Mouse (Mus musculus) frontal cortex, postnatal 25 days (tissue): ENCODE data around the gene Mtrex.

ENCODE experiments used
- DNase-seq, 2 experiments: peaks; one replicate each; pipeline ENCODE4 v3.0.0; 2022; ENCODE audit warnings: low spot score in 2 of 2

The Mtrex gene

DNA sequence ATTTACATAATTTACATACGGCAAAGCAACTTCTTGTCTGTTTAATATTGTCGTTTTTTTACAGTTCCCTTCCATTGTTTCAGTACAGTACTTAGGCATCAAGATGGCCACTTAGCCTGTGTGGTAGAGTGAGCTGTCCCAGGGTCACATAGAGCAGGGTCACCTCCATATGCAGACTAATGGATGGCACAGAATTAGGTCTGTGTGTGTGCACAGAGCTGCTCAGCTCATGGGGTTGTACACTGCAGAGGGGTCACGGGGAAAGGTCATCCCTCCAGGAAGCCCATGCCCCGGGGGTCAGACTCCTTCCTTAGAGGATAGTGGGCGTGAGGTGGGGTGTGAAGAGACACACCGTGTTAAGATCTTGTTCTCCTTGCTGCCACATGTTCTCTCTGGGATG, 101.7 kb downstream of the Mtrex start:
- no peak for DNase-seq

DNA sequence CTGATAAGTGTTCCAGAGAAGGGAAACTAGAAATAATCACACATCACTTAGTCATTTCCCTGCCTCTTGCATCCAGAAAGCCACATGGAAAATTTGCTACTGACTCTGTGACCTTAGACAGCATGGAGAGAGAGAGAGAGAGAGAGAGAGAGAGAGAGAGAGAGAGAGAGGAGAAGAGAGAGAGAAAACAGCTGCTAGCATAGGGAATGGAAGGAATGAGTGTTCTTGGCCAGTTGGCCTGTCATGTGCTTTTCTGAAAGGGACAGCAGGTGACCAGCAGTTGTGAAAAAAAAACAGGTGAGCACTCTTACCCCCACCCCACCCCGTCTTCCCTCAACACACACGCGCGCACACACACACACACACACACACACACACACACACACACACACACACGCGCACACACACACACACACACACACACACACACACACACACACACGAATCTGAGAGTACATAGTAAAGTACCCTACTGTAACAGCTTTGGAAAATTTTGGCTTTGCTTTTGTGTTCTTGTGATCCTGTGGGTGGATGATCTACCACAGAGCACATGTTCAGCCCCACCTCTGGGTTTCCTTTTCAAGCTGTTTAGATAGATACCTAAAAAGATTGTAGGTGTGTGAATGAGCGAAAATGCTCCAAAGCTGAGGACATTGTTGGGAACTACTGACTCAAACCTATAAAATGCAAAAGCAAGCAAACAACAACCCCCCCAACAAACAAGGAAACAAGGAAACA, 103.1 kb downstream of the Mtrex start:
- no peak for DNase-seq

DNA sequence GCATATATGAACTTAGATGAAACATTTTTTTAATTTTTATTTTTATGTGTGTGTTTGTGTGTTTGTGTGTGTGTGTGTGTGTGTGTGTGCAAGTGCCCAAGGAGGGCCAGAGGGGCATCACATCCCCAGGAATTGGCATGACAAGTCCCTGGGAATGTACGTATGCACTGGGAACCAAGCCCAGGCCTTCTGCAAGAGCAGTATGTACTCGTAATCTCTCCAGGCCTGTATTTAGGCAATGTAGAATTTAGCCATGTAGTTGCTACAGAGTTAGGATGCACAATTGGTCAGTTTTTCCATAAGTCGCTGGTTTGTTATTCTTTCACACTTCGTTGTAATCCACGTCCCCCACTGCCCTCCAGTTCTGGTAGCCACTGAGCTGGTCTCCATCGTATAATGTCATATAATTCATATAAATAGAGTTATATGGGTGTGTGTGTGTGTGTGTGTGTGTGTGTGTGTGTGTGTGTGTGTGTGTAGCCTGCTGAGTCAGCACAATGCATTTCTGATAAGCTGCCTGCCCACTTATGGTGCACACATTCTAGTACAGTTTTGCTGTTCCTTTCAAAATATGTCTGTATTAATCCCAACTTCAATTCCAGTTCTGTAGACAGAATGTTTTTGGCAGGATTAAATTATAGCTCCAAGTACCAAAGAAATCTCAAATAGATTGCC, 103.8 kb downstream of the Mtrex start:
- no peak for DNase-seq

DNA sequence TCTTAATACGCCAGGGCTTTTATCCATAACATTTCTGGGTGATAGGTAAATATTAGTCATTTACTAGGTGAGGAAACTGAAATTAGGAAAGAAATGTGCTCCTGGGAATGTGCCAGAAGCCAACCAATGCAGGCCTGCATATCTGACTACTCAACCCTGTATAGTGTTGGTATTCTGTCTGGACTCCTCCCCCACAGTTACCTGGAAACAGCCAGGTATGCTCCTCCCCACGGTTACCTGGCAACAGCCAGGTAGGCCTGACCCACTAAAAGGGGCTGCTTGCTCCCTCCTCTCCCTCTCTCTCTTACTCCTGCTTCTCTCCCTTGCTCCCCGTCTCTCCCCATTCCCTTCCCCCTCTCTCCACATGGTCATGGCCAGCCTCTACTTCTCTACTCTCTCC, 104.8 kb downstream of the Mtrex start:
- no peak for DNase-seq

DNA sequence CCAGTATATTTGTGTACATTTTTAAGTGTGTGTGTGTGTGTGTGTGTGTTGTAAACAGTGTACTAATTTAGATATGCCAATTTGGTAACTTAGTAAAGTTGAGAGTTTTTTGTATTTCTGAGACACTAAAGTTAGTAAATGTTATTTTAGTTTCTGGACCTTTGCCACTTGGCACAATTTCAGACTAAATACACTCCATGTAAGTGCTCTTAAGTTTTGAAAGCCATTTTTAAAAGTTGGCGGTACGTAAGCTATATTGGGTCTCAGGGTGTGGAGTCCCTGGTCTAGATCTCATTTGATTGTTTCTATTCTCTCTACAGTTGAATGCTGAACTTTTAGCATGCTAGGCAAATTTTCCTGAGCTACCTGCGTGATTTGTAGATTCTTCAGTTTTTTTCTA, 109.1 kb downstream of the Mtrex start:
- no peak for DNase-seq
